Mouse (Mus musculus) heart, adult 2 months (tissue): ENCODE results near the gene Thop1.
A peak's percentile ranks its signal among the peaks of the same experiment; 100 is the strongest.

Experiments
- CTCF ChIP-seq: fragments of 200-600 bp; IDR thresholded peaks from 2 replicates; pipeline ENCODE4 v1.8.1; 2022; ENCODE audit warnings: antibody characterized with exemption, mild to moderate bottlenecking, moderate library complexity
- POLR2A ChIP-seq: fragments of 200-500 bp; IDR thresholded peaks from 2 replicates; pipeline ENCODE4 v1.6.1; 2011; ENCODE audit warnings: mild to moderate bottlenecking, low read depth, low read length, control low read depth; ENCODE audit not compliant: insufficient read depth

DNA sequence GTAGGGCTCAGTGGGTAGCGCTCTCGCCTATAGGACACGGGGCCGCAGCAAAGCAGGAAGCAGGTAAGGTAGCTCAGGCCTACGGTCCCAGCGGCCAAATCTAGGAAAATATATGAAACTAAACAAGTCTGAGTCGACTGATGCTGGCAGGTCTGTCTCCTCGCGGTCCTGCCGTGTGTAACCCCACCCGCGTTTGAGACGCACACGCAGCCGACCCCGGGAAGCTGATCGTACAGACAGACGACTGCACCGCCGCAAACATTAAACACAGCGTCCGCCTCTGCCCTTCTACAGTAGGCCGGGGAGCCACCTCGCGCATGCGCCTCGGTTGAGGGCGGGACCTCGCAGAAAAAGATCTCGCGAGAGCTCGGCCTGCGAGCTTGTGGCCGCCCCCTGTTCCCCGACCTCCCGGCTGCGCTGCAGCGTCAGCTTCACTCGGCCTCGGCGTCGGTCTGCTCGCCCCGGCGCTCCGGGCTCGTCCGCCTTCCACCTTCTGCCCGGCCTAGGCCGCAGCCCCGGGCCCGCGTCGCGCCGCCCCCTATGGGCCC is 35.8 kb downstream of the Thop1 start, which contains the start of gene Map2k2:
- TF ChIP-seq CTCF (no peak), POLR2A (peak; percentile 99)
